Mouse (Mus musculus) retina, postnatal 1 day (tissue): ENCODE results near the gene Dock11.
A peak's percentile ranks its signal among the peaks of the same experiment; 100 is the strongest.

Experiments
- DNase-seq: peaks from one replicate; pipeline ENCODE4 v3.0.0-alpha.2; 2012

The Dock11 gene

GRCm38 (mm10) chrX:35951945-35952344, 63.3 kb downstream of the Dock11 start:
- DNase-seq: peak; percentile 1

GRCm38 (mm10) chrX:35952521-35953095, 64.0 kb downstream of the Dock11 start:
- no peak for DNase-seq

GRCm38 (mm10) chrX:35956236-35956635, 67.6 kb downstream of the Dock11 start:
- DNase-seq: no peak

GRCm38 (mm10) chrX:35963087-35963486, 74.5 kb downstream of the Dock11 start:
- DNase-seq: no peak

GRCm38 (mm10) chrX:35969276-35969675, 80.6 kb downstream of the Dock11 start:
- DNase-seq: peak; percentile 7

- peak; percentile 39 for DNase-seq
Measured at GRCm38 (mm10) chrX:35976657-35977056, 88.0 kb downstream of the Dock11 start.

GRCm38 (mm10) chrX:35987981-35988380, 99.3 kb downstream of the Dock11 start:
- no peak for DNase-seq

- peak; percentile 5 for DNase-seq
Measured at GRCm38 (mm10) chrX:35990508-35991095, 102.0 kb downstream of the Dock11 start.

GRCm38 (mm10) chrX:35994226-35994625, 105.6 kb downstream of the Dock11 start:
- no peak for DNase-seq

GRCm38 (mm10) chrX:35997004-35997403, 108.4 kb downstream of the Dock11 start:
- DNase-seq: peak; percentile 52

- peak; percentile 11 for DNase-seq
Measured at GRCm38 (mm10) chrX:35997793-35998419, 109.3 kb downstream of the Dock11 start.

GRCm38 (mm10) chrX:36025651-36026050, 137.0 kb downstream of the Dock11 start:
- no peak for DNase-seq

GRCm38 (mm10) chrX:36031113-36031512, 142.5 kb downstream of the Dock11 start:
- DNase-seq: no peak

- DNase-seq: no peak
Measured at GRCm38 (mm10) chrX:36034045-36034444, 145.4 kb downstream of the Dock11 start.

- DNase-seq: no peak
Measured at GRCm38 (mm10) chrX:36045731-36046130, 157.1 kb downstream of the Dock11 start.

GRCm38 (mm10) chrX:36047451-36047850, 158.8 kb downstream of the Dock11 start:
- DNase-seq: no peak

GRCm38 (mm10) chrX:36050312-36050711, 161.7 kb downstream of the Dock11 start:
- no peak for DNase-seq

- DNase-seq: no peak
Measured at GRCm38 (mm10) chrX:36073997-36074396, 185.4 kb downstream of the Dock11 start.

GRCm38 (mm10) chrX:36077164-36077563, 188.5 kb downstream of the Dock11 start:
- no peak for DNase-seq

GRCm38 (mm10) chrX:36082917-36083316, 194.3 kb downstream of the Dock11 start:
- no peak for DNase-seq

- DNase-seq: no peak
Measured at GRCm38 (mm10) chrX:36088464-36089256, 200.0 kb downstream of the Dock11 start.

GRCm38 (mm10) chrX:36100883-36101282, 212.3 kb downstream of the Dock11 start:
- DNase-seq: no peak

GRCm38 (mm10) chrX:36101318-36101717, 212.7 kb downstream of the Dock11 start:
- no peak for DNase-seq

GRCm38 (mm10) chrX:36108601-36109000, 220.0 kb downstream of the Dock11 start:
- DNase-seq: no peak
